Mouse (Mus musculus) cortical plate, adult 2 months (tissue): ENCODE data around the gene Szrd1.

Experiments used
- CTCF ChIP-seq: fragments of 200-500 bp; IDR thresholded peaks from 2 replicates; pipeline ENCODE4 v1.5.1; 2011; ENCODE audit warnings: mild to moderate bottlenecking, control low read depth, low read length; ENCODE audit not compliant: insufficient read depth; ENCODE audit errors: extremely low read depth
- POLR2A ChIP-seq: fragments of 200-500 bp; IDR thresholded peaks from 2 replicates; pipeline ENCODE4 v1.6.1; 2011; ENCODE audit warnings: mild to moderate bottlenecking, low read length, control low read depth; ENCODE audit not compliant: insufficient read depth; ENCODE audit errors: extremely low read depth

DNA sequence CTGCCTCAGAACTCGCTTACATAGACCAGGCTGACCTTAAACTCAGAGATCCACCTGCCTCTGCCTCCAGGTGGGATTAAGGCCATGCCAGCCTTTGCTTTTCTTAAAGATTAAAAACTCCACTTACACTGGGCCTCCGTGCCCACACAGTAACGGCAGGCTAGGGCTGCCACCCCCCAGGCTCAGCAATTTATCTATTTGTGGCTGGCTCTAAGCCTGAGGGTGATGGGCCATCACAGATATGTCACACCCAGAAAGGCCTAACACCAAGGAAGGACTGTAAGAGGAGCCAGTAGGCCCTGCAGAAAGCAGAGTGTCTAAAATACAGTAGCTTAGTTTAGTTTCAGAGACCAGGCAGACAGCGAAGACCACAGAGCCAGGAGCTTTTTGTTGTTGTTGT is 65.5 kb downstream of the Szrd1 start:
- TF ChIP-seq CTCF (no peak), POLR2A (no peak)
